Comparison of ENCODE assay signal across 15 mouse cellular contexts in the genomic region with DNA sequence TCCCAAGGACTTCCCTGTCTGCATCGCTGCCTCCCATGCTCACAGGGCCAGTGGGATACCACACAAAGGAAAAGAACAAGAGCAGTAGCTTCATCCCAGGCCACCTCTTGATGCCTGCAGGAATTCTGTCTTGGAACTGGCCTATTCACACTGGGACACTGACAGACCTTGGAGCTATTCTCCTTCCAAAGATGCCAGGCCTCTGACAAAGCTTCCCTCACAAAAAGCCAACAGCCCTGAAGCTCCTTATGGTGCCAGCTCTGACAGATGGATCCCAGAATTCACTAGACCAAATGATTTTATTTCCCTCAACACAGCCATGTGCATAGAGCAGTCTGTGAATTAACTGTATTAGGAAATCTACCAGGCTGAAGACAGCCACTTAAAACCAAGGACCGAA.
DNase-seq lines count a peak whose midpoint lies in the region; ATAC-seq lines count a peak whose summit lies in the region.
"Had no signal": no experiment of that assay in that cellular context is flagged by ENCODE, and none has a peak within 500 bp of the region (broad histone marks: within the 10 kb centered on the region; RNA-seq: fewer than 3 reads in every experiment).

No protein-coding gene starts in this region.

- ATAC-seq in frontal cortex, adult (ENCODE audit: low TSS enrichment) = peak; percentile 65
- ATAC-seq: intestine, postnatal 0 days had no signal

- no peak for DNase-seq in frontal cortex, postnatal 25 days (ENCODE audit: low spot score in 2 of 2)
- peak; percentile 51 to 69 for DNase-seq in right cerebral cortex, postnatal 10 days (ENCODE audit: low spot score in 2 of 2)
- DNase-seq in right cerebral cortex, adult 2 months (ENCODE audit: low spot score in 2 of 2) = no peak
- peak; percentile 74 for DNase-seq in layer of hippocampus, adult 11-12 months (ENCODE audit: low spot score)
- no peak for DNase-seq in embryo, embryonic 10.5 days (ENCODE audit: low spot score)
- no peak for DNase-seq in ovary, adult 18-20 months (ENCODE audit: low spot score)
- DNase-seq in heart, postnatal 14 days = no peak
- DNase-seq: adrenal gland, postnatal 14 days; heart, adult 18-20 months; kidney, postnatal 25 days; lung, embryonic 14.5 days; right cerebral cortex, postnatal 14 days; thymus, postnatal 25 days had no signal

- intact Hi-C loops in heart, postnatal 14 days (cut with DNase I) = no loop called here

Comparison
In these comparisons a context has a peak if more than half of its experiments do, and no peak if none do; other contexts are left out.
1. DNase-seq: peak in right cerebral cortex, postnatal 10 days (2 of 2) and layer of hippocampus, adult 11-12 months (single experiment); none in frontal cortex, postnatal 25 days (0 of 2), right cerebral cortex, adult 2 months (0 of 2), embryo, embryonic 10.5 days (single experiment), ovary, adult 18-20 months (single experiment) and heart, postnatal 14 days (0 of 2).